Mouse (Mus musculus): ENCODE data around the gene Gm17428. TPM values are rescaled to one million over a fixed set of nuclear protein-coding genes. Genes with fewer than 3 reads are reported as not detected.
"Not testable (repeated sequence)": the region's sequence is repeated elsewhere in the genome, so short reads cannot be mapped to it uniquely, and the experiment has no call there.

Gm17428 gene
- polyA plus RNA-seq, 1 experiment from 2014 or later, result not detected

- Histone ChIP-seq H3K9me3 (ENCODE audit: control insufficient read depth, low read length) (no peaks in the 10 kb centered on the region), H3K4me3 (ENCODE audit: low read length) (no peak overlapping the region), H3K4me1 (ENCODE audit: control insufficient read depth, insufficient read depth, low read length) (no peaks in the 10 kb centered on the region), H3K27me3 (ENCODE audit: control insufficient read depth, insufficient read depth, low read length) (no peaks in the 10 kb centered on the region), H3K27ac (ENCODE audit: low read depth, low read length) (no peak overlapping the region), H3K4me2 (replicated peaks; ENCODE audit: low read depth, low read length) (no peak overlapping the region), H3K36me3 (ENCODE audit: control insufficient read depth, insufficient read depth, low read length) (no peaks in the 10 kb centered on the region), H3K9ac (ENCODE audit: low read depth, low read length) (no peak overlapping the region)
- no peak for ATAC-seq (ENCODE audit: low FRiP score, low TSS enrichment)
Observed at GRCm38 (mm10) chr14:54968344-54968743, 8.4 kb upstream of the Gm17428 start.

GRCm38 (mm10) chr14:54972786-54973185 lies 3.9 kb upstream of the Gm17428 start:
- H3K4me3 ChIP-seq (ENCODE audit: low read length); ATAC-seq (ENCODE audit: low FRiP score, low TSS enrichment); H3K27ac ChIP-seq (ENCODE audit: low read depth, low read length); H3K27me3 ChIP-seq (ENCODE audit: control insufficient read depth, insufficient read depth, low read length); H3K4me2 ChIP-seq (replicated peaks; ENCODE audit: low read depth, low read length); H3K4me1 ChIP-seq (ENCODE audit: control insufficient read depth, insufficient read depth, low read length); H3K9ac ChIP-seq (ENCODE audit: low read depth, low read length); H3K36me3 ChIP-seq (ENCODE audit: control insufficient read depth, insufficient read depth, low read length); H3K9me3 ChIP-seq (ENCODE audit: control insufficient read depth, low read length): not testable (repeated sequence)
- 90% methylated on average over 7 of the region's 11 CpGs for WGBS

DNA sequence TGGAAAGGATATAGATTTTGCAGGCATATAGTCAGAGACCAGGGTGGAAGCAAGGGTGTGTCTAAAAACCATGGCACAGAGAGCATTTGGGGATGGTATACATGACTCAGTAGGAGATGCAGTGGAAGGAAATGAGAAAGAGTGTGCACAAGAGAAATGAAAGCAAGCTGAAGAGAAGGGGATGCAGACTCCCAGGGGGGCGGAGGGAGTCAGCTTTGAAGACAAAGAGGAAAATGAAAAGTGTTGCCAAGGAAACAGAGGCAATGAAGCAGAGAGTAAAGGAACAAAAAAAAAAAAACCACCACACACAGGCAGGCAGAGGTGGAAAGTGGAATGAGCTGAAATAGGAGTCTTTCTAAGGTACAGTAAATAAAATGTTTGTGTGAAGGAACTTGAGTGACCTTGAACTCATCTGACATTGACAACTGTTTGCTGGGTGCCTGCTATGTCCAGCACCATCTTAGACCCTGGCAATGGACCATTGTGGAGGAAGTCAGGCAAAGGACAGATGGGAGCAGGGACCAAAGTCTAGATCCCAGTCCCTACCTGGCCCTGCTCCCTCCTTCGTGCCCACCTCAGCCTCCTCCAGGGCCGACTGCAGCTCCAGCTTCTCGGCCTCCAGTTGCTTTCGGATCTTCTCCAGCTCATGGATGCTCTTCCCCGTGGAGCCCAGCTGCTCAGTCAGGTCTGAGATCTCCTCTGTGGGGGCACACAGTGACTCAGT lies 2.5 kb upstream of the Gm17428 start:
- Histone ChIP-seq H3K4me2 (replicated peaks; ENCODE audit: low read depth, low read length) (no peak overlapping the region), H3K4me3 (ENCODE audit: low read length) (no peak overlapping the region), H3K4me1 (ENCODE audit: control insufficient read depth, insufficient read depth, low read length) (no peaks in the 10 kb centered on the region), H3K27ac (ENCODE audit: low read depth, low read length) (no peak overlapping the region), H3K36me3 (ENCODE audit: control insufficient read depth, insufficient read depth, low read length) (no peaks in the 10 kb centered on the region), H3K9me3 (ENCODE audit: control insufficient read depth, low read length) (no peaks in the 10 kb centered on the region), H3K9ac (ENCODE audit: low read depth, low read length) (no peak overlapping the region), H3K27me3 (ENCODE audit: control insufficient read depth, insufficient read depth, low read length) (no peaks in the 10 kb centered on the region)
- no peak for ATAC-seq (ENCODE audit: low FRiP score, low TSS enrichment)
- WGBS, result 85% methylated on average over 6 of the region's 6 CpGs

DNA sequence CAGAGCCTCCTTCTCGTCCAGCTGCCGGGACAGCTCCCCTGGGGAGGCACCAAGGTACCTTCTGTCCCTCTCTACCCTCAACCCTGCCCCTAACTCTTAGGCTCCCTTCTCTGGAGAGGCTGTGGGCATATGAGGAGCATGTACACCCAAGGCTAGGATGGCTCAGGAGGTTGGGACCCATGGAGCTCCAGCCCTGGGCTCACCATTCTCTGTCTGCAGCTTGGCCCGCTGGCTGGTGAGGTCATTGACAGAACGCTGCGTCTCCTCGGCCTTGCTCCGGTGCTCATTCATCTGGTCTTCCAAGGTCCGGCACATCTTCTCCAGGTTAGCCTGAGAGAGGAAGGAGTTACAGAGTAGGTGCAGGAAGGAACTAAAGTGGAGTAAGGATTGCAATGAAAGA lies 1.9 kb downstream of the Gm17428 start:
- Histone ChIP-seq H3K27me3 (ENCODE audit: control insufficient read depth, insufficient read depth, low read length) (no peaks in the 10 kb centered on the region), H3K36me3 (ENCODE audit: control insufficient read depth, insufficient read depth, low read length) (no peaks in the 10 kb centered on the region), H3K9me3 (ENCODE audit: control insufficient read depth, low read length) (no peaks in the 10 kb centered on the region), H3K4me3 (ENCODE audit: low read length) (no peak overlapping the region), H3K4me2 (replicated peaks; ENCODE audit: low read depth, low read length) (no peak overlapping the region), H3K27ac (ENCODE audit: low read depth, low read length) (no peak overlapping the region), H3K4me1 (ENCODE audit: control insufficient read depth, insufficient read depth, low read length) (no peaks in the 10 kb centered on the region), H3K9ac (ENCODE audit: low read depth, low read length) (no peak overlapping the region)
- WGBS, result 74% methylated on average over 8 of the region's 8 CpGs
- no peak for ATAC-seq (ENCODE audit: low FRiP score, low TSS enrichment)

GRCm38 (mm10) chr14:54981934-54982333 lies 5.2 kb downstream of the Gm17428 start:
- whole genome bisulfite sequencing, result 90% methylated on average over 7 of the region's 7 CpGs
- no peaks in the 10 kb centered on the region for H3K36me3 ChIP-seq (ENCODE audit: control insufficient read depth, insufficient read depth, low read length)
- H3K4me1 ChIP-seq (ENCODE audit: control insufficient read depth, insufficient read depth, low read length), result no peaks in the 10 kb centered on the region

DNA sequence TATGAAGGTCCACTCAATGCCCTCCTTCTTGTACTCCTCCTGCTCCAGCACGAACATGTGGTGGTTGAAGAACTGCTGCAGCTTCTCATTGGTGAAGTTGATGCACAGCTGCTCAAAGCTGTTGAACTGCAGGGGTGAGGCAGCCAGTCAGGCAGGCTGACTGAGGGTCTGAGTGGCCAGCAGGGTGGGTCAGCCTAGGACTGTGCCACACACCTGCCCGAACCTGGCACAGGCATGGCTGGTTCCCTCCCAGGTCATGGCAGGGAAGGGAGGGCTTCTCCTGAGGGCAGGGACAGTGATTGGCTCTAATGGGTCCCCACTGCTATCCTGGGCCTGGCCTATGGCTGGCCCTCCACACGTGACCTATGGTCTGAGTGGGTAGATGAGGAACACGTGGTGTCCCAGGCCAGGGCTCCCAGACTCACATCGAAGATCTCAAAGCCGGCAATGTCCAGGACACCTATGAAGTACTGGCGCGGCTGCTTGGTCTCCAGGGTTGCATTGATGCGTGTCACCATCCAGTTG lies 11.7 kb downstream of the Gm17428 start:
- not testable (repeated sequence) for H3K9me3 ChIP-seq (ENCODE audit: control insufficient read depth, low read length); H3K4me2 ChIP-seq (replicated peaks; ENCODE audit: low read depth, low read length); H3K36me3 ChIP-seq (ENCODE audit: control insufficient read depth, insufficient read depth, low read length); H3K4me3 ChIP-seq (ENCODE audit: low read length); H3K4me1 ChIP-seq (ENCODE audit: control insufficient read depth, insufficient read depth, low read length); H3K27me3 ChIP-seq (ENCODE audit: control insufficient read depth, insufficient read depth, low read length); H3K27ac ChIP-seq (ENCODE audit: low read depth, low read length); H3K9ac ChIP-seq (ENCODE audit: low read depth, low read length)
- 92% methylated on average over 9 of the region's 9 CpGs for WGBS
- 0 out of 2 replicates have a peak, but pooled peaks have one; percentile 43 for ATAC-seq (ENCODE audit: low FRiP score, low TSS enrichment)

More at GRCm38 (mm10) chr14:54981934-54982333, 5.2 kb downstream of the Gm17428 start:
- Histone ChIP-seq H3K27me3 (ENCODE audit: control insufficient read depth, insufficient read depth, low read length) (no peaks in the 10 kb centered on the region), H3K9me3 (ENCODE audit: control insufficient read depth, low read length) (no peaks in the 10 kb centered on the region), H3K9ac (ENCODE audit: low read depth, low read length) (no peak overlapping the region), H3K27ac (ENCODE audit: low read depth, low read length) (no peak overlapping the region), H3K4me3 (ENCODE audit: low read length) (no peak overlapping the region), H3K4me2 (replicated peaks; ENCODE audit: low read depth, low read length) (no peak overlapping the region)
- ATAC-seq (ENCODE audit: low FRiP score, low TSS enrichment), result no peak

DNA sequence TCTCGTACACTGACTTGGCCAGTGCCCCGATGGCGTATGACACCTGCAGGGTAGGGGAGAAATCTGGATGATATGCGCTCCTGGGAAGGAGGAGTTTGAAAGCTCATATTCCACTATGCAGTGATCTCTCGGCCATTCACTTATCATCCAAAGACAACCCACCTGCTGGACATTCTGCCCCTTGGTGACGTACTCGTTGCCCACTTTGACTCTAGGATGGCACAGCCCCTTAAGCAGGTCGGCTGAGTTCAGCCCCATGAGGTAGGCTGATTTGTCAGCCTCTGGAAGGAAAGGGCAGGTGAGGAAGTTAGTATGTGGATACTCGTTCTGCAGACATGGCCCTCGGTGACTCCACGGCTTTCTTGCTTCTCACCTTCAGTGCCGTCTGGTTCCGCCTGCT lies 12.1 kb downstream of the Gm17428 start:
- no peak overlapping the region for H3K27ac ChIP-seq (ENCODE audit: low read depth, low read length)

DNA sequence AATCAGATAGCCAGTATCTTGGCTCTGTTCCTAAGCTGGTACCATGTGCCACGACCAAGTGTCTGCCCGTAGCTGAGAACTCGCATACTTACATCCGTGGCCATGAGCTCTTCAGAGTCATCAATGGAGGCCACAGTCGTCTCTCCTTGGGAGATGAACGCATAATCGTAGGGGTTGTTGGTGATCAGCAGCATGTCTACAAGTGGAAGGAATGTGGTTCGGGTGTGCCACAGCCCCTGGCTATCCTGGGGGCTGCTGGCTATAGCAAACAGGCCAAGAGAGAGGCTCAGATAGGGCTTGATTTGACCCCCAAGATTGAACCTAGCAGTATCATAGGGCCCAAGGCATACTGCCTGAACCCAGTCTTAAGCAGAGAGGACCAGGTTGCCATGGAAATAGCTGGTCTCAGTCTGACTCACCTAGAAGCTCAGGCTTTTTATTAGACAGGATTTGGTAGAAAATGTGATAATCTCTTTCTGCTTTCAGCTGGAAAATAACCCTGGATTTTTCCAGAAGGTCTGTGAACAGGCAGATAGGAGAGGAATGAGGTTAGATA lies 13.2 kb downstream of the Gm17428 start:
- peaks cover 7% of the 10 kb centered on the region for H3K4me1 ChIP-seq (ENCODE audit: control insufficient read depth, insufficient read depth, low read length)
- H3K36me3 ChIP-seq (ENCODE audit: control insufficient read depth, insufficient read depth, low read length), result no peaks in the 10 kb centered on the region
- no peak overlapping the region for H3K4me3 ChIP-seq (ENCODE audit: low read length)
- H3K4me2 ChIP-seq (replicated peaks; ENCODE audit: low read depth, low read length), result no peak overlapping the region
- H3K27me3 ChIP-seq (ENCODE audit: control insufficient read depth, insufficient read depth, low read length), result no peaks in the 10 kb centered on the region
- no peaks in the 10 kb centered on the region for H3K9me3 ChIP-seq (ENCODE audit: control insufficient read depth, low read length)
- H3K27ac ChIP-seq (ENCODE audit: low read depth, low read length), result no peak overlapping the region
- WGBS, result 91% methylated on average over 8 of the region's 8 CpGs
- no peak overlapping the region for H3K9ac ChIP-seq (ENCODE audit: low read depth, low read length)
- ATAC-seq (ENCODE audit: low FRiP score, low TSS enrichment), result no peak

More for the DNA sequence above, 12.1 kb downstream of the Gm17428 start:
- Histone ChIP-seq H3K4me3 (ENCODE audit: low read length) (no peak overlapping the region), H3K9ac (ENCODE audit: low read depth, low read length) (no peak overlapping the region), H3K4me2 (replicated peaks; ENCODE audit: low read depth, low read length) (no peak overlapping the region), H3K9me3 (ENCODE audit: control insufficient read depth, low read length) (no peaks in the 10 kb centered on the region), H3K27me3 (ENCODE audit: control insufficient read depth, insufficient read depth, low read length) (no peaks in the 10 kb centered on the region), H3K4me1 (ENCODE audit: control insufficient read depth, insufficient read depth, low read length) (no peaks in the 10 kb centered on the region), H3K36me3 (ENCODE audit: control insufficient read depth, insufficient read depth, low read length) (no peaks in the 10 kb centered on the region)
- ATAC-seq (ENCODE audit: low FRiP score, low TSS enrichment), result no peak
- 87% methylated on average over 13 of the region's 13 CpGs for WGBS

DNA sequence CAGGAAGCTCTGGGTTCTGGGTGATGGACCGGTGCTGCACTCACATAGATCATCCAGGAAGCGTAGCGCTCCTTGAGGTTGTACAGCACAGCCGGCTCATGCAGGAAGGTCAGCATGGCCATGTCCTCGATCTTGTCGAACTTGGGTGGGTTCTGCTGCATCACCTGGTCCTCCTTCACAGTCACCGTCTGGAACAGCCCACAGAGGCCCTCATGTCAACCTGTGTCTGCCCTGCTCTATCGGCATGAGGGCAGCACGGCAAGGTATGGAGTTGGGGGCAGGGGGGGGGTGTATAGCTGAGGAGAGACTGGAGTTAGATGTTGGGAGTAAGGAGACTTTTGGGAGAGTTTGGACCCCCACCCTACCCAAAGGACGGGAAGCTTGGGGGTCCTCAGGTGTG lies 15.5 kb downstream of the Gm17428 start:
- 86% methylated on average over 10 of the region's 10 CpGs for WGBS
- Histone ChIP-seq H3K4me1 (ENCODE audit: control insufficient read depth, insufficient read depth, low read length) (peaks cover 14% of the 10 kb centered on the region), H3K9ac (ENCODE audit: low read depth, low read length) (no peak overlapping the region), H3K4me2 (replicated peaks; ENCODE audit: low read depth, low read length) (no peak overlapping the region), H3K4me3 (ENCODE audit: low read length) (no peak overlapping the region), H3K9me3 (ENCODE audit: control insufficient read depth, low read length) (no peaks in the 10 kb centered on the region), H3K27ac (ENCODE audit: low read depth, low read length) (no peak overlapping the region), H3K27me3 (ENCODE audit: control insufficient read depth, insufficient read depth, low read length) (no peaks in the 10 kb centered on the region), H3K36me3 (ENCODE audit: control insufficient read depth, insufficient read depth, low read length) (no peaks in the 10 kb centered on the region)
- ATAC-seq (ENCODE audit: low FRiP score, low TSS enrichment), result no peak

All from kidney, embryonic 14.5 days (tissue).